In genomic region chrX:145213176-145213575, GRCm38 (mm10) we compare ENCODE assay signal across 20 mouse cellular contexts.
"Had no signal": no experiment of that assay in that cellular context is flagged by ENCODE, and none has a peak within 500 bp of the region (broad histone marks: within the 10 kb centered on the region; RNA-seq: fewer than 3 reads in every experiment).

No protein-coding gene starts in this region.

- H3K9me3 ChIP-seq: kidney, embryonic 15.5 days; limb, embryonic 12.5 days; limb, embryonic 15.5 days; midbrain, embryonic 12.5 days; midbrain, embryonic 15.5 days; neural tube, embryonic 12.5 days; neural tube, embryonic 15.5 days had no signal

- H3K27me3 ChIP-seq: kidney, embryonic 15.5 days; limb, embryonic 12.5 days; limb, embryonic 15.5 days; midbrain, embryonic 12.5 days; midbrain, embryonic 15.5 days; neural tube, embryonic 12.5 days; neural tube, embryonic 15.5 days had no signal

- H3K27ac ChIP-seq: kidney, embryonic 15.5 days; limb, embryonic 12.5 days; limb, embryonic 15.5 days; liver, embryonic 14.5 days; macrophage; midbrain, embryonic 12.5 days; midbrain, embryonic 15.5 days; neural tube, embryonic 12.5 days; neural tube, embryonic 15.5 days had no signal

- H3K4me1 ChIP-seq: kidney, embryonic 15.5 days; limb, embryonic 12.5 days; limb, embryonic 15.5 days; midbrain, embryonic 12.5 days; midbrain, embryonic 15.5 days; neural tube, embryonic 12.5 days; neural tube, embryonic 15.5 days had no signal

- DNase-seq: kidney, adult 11 months; kidney, adult 8-10 months; kidney, postnatal 10 days; kidney, postnatal 36 days; layer of hippocampus, postnatal 36 days; liver, postnatal 0 days; lung, embryonic 14.5 days; right cerebral cortex, postnatal 25 days; thymus, postnatal 25 days had no signal

- H3K4me3 ChIP-seq: kidney, embryonic 15.5 days; limb, embryonic 12.5 days; limb, embryonic 15.5 days; midbrain, embryonic 12.5 days; midbrain, embryonic 15.5 days; neural tube, embryonic 12.5 days; neural tube, embryonic 15.5 days had no signal

- H3K36me3 ChIP-seq: kidney, embryonic 15.5 days; limb, embryonic 12.5 days; limb, embryonic 15.5 days; midbrain, embryonic 12.5 days; midbrain, embryonic 15.5 days; neural tube, embryonic 12.5 days; neural tube, embryonic 15.5 days had no signal

- ATAC-seq: liver, postnatal 0 days; lung, postnatal 0 days; midbrain, embryonic 15.5 days had no signal

- H3K4me2 ChIP-seq: kidney, embryonic 15.5 days; limb, embryonic 12.5 days; limb, embryonic 15.5 days; liver, embryonic 11.5 days; lung, embryonic 14.5 days; midbrain, embryonic 12.5 days; midbrain, embryonic 15.5 days; neural tube, embryonic 12.5 days; neural tube, embryonic 15.5 days had no signal

- H3K9ac ChIP-seq: kidney, embryonic 15.5 days; limb, embryonic 12.5 days; limb, embryonic 15.5 days; liver, embryonic 14.5 days; liver, postnatal 0 days; lung, embryonic 14.5 days; midbrain, embryonic 12.5 days; midbrain, embryonic 15.5 days; neural tube, embryonic 12.5 days; neural tube, embryonic 15.5 days had no signal
